Mouse (Mus musculus) layer of hippocampus, adult 9-11 months (tissue): Measurements from ENCODE around the gene Zfp760.
A peak's percentile ranks its signal among the peaks of the same experiment; 100 is the strongest.
"Not testable (repeated sequence)": the region's sequence is repeated elsewhere in the genome, so short reads cannot be mapped to it uniquely, and the experiment has no call there.

Source experiments
- DNase-seq: peaks from one replicate; pipeline ENCODE4 v3.0.0; 2022

Zfp760 gene

GRCm38 (mm10) chr17:21707343-21707996 lies at the start of gene Zfp760:
Gene Zfp760 (plus strand): TSS chr17:21707741.
- DNase-seq = peak; percentile 87

GRCm38 (mm10) chr17:21678826-21679225 lies 28.7 kb upstream of the Zfp760 start:
- DNase-seq = not testable (repeated sequence)

GRCm38 (mm10) chr17:21679273-21680018 lies 28.1 kb upstream of the Zfp760 start:
- DNase-seq = peak; percentile 92

GRCm38 (mm10) chr17:21680019-21680376 lies 27.5 kb upstream of the Zfp760 start:
- not testable (repeated sequence) for DNase-seq

GRCm38 (mm10) chr17:21691560-21691959 lies 16.0 kb upstream of the Zfp760 start, which contains the start of gene Gm10226:
Gene Gm10226 (plus strand): TSS chr17:21691860.
- DNase-seq = no peak

DNA sequence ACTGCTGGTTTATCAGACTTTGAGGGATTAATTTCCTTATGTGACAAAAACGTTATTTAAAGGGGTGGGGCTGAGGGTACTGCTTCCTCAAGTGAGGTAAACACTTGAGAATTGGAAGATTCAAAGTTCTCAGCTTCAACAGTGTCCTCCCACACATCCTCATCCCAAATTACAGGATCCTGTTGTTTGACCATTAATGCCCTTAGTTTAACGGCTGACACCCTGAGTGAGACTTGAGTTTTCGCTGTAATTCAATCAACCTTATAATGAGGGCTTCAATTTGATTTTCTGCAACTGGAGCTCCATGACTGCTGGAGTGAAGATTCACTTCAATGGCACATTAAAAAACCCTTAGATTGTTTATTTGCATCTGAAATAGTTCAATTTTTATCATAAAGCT lies 14.2 kb upstream of the Zfp760 start:
- no peak for DNase-seq

DNA sequence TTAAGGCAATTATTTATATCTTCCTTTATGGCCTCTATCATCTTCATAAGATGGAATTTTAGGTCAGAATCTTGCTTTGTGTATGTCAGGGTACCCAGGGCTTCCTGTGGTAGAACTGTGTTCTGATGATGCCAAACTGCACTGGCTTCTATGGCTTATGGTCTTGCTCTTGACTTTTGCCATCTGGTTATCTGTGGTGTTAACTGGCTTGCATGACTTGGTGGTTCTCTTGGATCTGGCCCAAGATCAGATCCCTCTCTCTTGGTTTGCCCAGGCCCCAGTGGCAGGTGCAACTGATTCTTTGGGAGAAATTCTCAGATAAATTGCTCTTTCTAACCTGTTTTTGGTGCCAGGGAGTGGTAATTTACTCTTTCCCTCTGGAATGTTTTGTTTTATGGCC lies 11.5 kb upstream of the Zfp760 start:
- no peak for DNase-seq

GRCm38 (mm10) chr17:21702281-21703240 lies 5.0 kb upstream of the Zfp760 start:
- no peak for DNase-seq

GRCm38 (mm10) chr17:21703414-21703813 lies 4.1 kb upstream of the Zfp760 start:
- DNase-seq = no peak

GRCm38 (mm10) chr17:21708401-21708800 lies 860 bp downstream of the Zfp760 start:
- no peak for DNase-seq

- DNase-seq = not testable (repeated sequence)
Measured at GRCm38 (mm10) chr17:21730495-21730894, 23.0 kb downstream of the Zfp760 start, which contains the start of gene Zfp229. Gene Zfp229 (plus strand): TSS chr17:21730795.

DNA sequence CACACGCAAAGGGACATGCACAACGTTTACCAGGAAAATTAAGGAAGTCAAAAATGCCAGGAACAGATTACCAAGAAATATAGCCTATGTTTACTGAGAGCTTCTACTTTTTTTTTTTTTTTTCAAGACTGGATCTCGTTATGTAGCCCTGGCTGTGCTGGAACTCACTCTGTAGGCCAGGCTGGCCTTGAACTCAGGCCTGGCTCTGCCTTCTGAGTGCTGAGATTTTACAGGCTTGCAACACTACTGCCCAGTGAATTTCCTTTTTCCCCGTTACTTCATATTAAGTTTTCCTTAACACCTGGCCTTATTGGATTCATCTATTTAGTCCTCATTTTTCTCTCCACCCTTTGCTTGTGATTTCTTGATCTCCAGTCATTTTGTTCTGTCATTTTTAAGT lies 25.5 kb downstream of the Zfp760 start:
- no peak for DNase-seq

DNA sequence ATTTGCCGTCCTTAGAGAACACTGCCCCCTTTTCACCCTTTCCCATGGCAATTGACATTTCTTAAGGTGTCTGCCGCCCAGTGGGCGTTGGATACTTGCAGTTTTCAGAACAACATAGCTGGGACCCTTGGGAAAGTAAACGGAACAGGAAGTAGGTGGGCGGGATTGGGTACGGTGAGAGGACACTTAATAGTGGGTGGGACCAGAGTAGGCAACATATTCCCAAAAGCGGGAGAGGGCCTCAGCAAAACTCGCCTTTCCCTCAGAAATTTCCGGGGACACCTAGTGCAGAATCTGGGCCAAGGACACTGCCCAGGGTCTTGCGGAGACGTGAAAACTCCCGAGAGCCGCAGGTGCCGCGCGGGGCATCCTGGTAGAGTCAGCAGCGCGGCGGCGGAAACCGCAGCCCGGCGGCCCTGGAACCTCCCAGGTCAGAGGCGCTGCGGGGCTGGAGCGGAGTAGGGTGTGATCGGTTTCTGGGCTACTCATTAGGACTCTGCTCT lies 26.0 kb downstream of the Zfp760 start:
- peak; percentile 47 for DNase-seq

DNA sequence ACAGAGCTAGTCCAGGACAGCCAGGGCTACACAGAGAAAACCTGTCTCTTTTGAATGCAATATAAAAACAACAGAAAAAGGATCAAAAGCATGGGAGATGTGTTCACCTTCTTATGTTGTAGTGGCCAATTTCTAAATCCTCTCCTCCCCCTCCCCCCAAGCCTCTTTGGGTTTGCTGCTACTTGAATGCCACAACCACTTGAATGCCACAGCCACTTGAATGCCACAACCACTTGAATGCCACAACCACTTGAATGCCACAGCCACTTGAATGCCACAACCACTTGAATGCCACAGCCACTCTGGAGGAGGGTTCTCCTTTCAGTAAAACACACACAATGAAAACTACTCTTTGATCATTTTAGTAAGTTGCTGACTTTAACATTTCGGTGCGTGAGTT lies 45.2 kb downstream of the Zfp760 start:
- DNase-seq = no peak

DNA sequence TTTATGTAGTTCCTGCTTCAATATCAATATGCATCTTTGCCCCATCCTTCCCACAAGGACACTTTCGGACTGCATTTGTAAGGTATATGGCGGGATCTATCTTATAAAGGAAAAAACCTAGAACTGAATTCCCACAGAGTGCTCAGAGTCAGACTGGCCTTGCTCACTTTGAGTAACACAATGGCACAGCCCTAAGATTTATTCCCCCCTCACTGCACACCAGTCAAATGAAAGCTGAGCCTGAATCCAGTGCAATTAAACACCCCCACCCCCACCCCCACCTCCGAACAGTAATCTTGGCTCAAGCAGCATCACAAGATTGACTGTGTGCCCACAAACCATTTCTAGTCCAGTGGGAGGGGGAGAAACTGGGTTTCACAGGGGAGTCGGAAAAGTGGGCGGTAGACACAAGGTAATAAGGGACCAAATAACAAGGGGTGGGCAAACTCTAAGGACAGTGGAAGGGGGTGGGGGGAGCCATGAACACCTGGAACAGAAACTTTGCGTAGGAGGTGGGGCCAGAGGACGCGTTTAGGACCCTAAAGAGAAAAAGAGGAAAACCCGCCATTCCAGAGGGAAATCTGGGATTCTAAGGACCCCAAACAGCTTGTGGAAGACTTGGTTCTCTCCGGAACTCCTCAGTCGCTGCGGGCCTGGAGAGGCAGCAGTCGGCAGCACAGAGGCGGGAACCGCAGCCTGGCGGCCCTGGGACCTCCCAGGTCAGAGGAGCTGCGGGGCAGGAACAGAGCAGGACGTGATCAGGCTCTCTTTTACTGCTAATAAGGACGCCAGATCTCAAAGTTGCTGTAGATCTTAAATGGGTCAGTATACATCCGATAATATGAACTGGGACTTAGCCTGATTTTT lies 46.0 kb downstream of the Zfp760 start:
- DNase-seq = no peak

DNA sequence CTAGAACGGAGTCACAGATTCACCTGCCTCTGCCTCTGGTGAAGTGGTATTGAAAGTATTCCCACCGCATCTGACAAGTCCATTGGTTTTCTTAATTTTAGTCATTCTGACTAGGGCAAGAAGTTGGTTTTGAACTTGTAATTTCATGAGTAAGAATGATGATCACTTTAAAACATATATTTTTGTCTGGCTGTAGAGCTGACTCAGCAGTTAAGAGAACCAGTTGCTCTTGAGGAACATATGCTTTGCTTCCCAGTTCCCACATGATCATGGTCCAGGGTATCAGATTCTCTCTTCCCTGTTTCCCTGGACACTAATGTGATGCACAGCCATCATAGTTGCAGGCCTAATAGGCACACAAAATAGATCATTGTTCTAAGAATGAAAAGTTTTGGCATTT lies 62.8 kb downstream of the Zfp760 start:
- no peak for DNase-seq
